Mouse (Mus musculus) lung, postnatal 36 days (tissue): ENCODE results near the gene Pcolce.
"Not testable (repeated sequence)": the region's sequence is repeated elsewhere in the genome, so short reads cannot be mapped to it uniquely, and the experiment has no call there.

Experiments
- DNase-seq: peaks from one replicate; pipeline ENCODE4 v3.0.0; 2022; ENCODE audit warnings: mixed read lengths

The Pcolce gene

GRCm38 (mm10) chr5:137628498-137629305, 15.1 kb upstream of the Pcolce start, which contains the start of the genes Fbxo24, Lrch4 and Gm20605:
Gene Fbxo24, minus strand, starts transcription at chr5:137629002.
Gene Lrch4, plus strand, starts transcription at chr5:137629121.
Gene Gm20605, plus strand, starts transcription at chr5:137629175.
- DNase-seq = peak; percentile 100

- DNase-seq = peak; percentile 67
Observed at GRCm38 (mm10) chr5:137627991-137628390, 14.4 kb upstream of the Pcolce start.

- no peak for DNase-seq
Observed at GRCm38 (mm10) chr5:137623937-137624530, 10.4 kb upstream of the Pcolce start.

GRCm38 (mm10) chr5:137615347-137615746, 1.8 kb upstream of the Pcolce start:
- no peak for DNase-seq

GRCm38 (mm10) chr5:137614921-137615320, 1.3 kb upstream of the Pcolce start:
- not testable (repeated sequence) for DNase-seq

- DNase-seq = peak; percentile 34
Observed at GRCm38 (mm10) chr5:137613076-137613475, 508 bp downstream of the Pcolce start.

GRCm38 (mm10) chr5:137611245-137611602, 2.4 kb downstream of the Pcolce start:
- DNase-seq = peak; percentile 54

- peak; percentile 84 for DNase-seq
Observed at GRCm38 (mm10) chr5:137610548-137611244, 2.9 kb downstream of the Pcolce start.

GRCm38 (mm10) chr5:137610056-137610455, 3.5 kb downstream of the Pcolce start:
- no peak for DNase-seq

- DNase-seq = no peak
Observed at GRCm38 (mm10) chr5:137609292-137609691, 4.3 kb downstream of the Pcolce start.

GRCm38 (mm10) chr5:137608654-137609190, 4.9 kb downstream of the Pcolce start:
- no peak for DNase-seq

- no peak for DNase-seq
Observed at GRCm38 (mm10) chr5:137607860-137608653, 5.5 kb downstream of the Pcolce start.

GRCm38 (mm10) chr5:137601365-137601729, 12.2 kb downstream of the Pcolce start:
- peak; percentile 50 for DNase-seq

- DNase-seq = peak; percentile 100
Observed at GRCm38 (mm10) chr5:137600619-137601364, 12.8 kb downstream of the Pcolce start, which contains the start of gene Mospd3. Gene Mospd3, minus strand, starts transcription at chr5:137601058.

- no peak for DNase-seq
Observed at GRCm38 (mm10) chr5:137600281-137600618, 13.3 kb downstream of the Pcolce start.

GRCm38 (mm10) chr5:137599600-137599999, 14.0 kb downstream of the Pcolce start:
- no peak for DNase-seq

- DNase-seq = no peak
Observed at GRCm38 (mm10) chr5:137598100-137598826, 15.3 kb downstream of the Pcolce start.

- DNase-seq = no peak
Observed at GRCm38 (mm10) chr5:137597625-137598024, 16.0 kb downstream of the Pcolce start.

- DNase-seq = no peak
Observed at GRCm38 (mm10) chr5:137596601-137597261, 16.9 kb downstream of the Pcolce start.

- DNase-seq = no peak
Observed at GRCm38 (mm10) chr5:137595921-137596320, 17.7 kb downstream of the Pcolce start.
